Mouse (Mus musculus) limb, embryonic 11.5 days (tissue): ENCODE measurements at regions not wholly inside any gene's neighbourhood (a gene's known extent, or its start where the extent isn't known, plus 50 kb on each side); places are given as distances from the start of the nearest gene placed in this dataset.

Source experiments
- ATAC-seq: fragments of 200-750 bp; cut with Nextera tagmentation; 2 replicates; pipeline ENCODE4 v1.8.0; 2017; ENCODE audit warnings: low read depth; ENCODE audit not compliant: insufficient number of reproducible peaks, low FRiP score, low TSS enrichment
- DNase-seq: peaks from one replicate; pipeline ENCODE4 v3.0.0-alpha.2; 2015; ENCODE audit warnings: low spot score
- H3K27ac ChIP-seq: fragments of 300-500 bp; sonication (generic); replicated peaks from 2 replicates; pipeline ENCODE4 v1.5.1; 2014; ENCODE audit warnings: low read depth, mild to moderate bottlenecking, low read length
- H3K27me3 ChIP-seq: fragments of 300-500 bp; sonication (generic); 2 replicates; pipeline ENCODE4 v1.6.1; 2014; ENCODE audit warnings: mild to moderate bottlenecking, low read length, mixed read lengths; ENCODE audit not compliant: control insufficient read depth, insufficient read depth
- H3K36me3 ChIP-seq: fragments of 300-500 bp; sonication (generic); 2 replicates; pipeline ENCODE4 v1.6.1; 2014; ENCODE audit warnings: mild to moderate bottlenecking, low read length, moderate library complexity, mixed read lengths; ENCODE audit not compliant: control insufficient read depth, insufficient read depth
- H3K4me1 ChIP-seq: fragments of 300-500 bp; sonication (generic); 2 replicates; pipeline ENCODE4 v1.6.1; 2014; ENCODE audit warnings: low read length, mixed read lengths; ENCODE audit not compliant: control insufficient read depth, insufficient read depth
- H3K4me2 ChIP-seq: fragments of 300-500 bp; sonication (generic); 2 replicates; pipeline ENCODE4 v1.6.1; 2014; ENCODE audit warnings: low read depth, mild to moderate bottlenecking, moderate library complexity; ENCODE audit not compliant: severe bottlenecking
- H3K4me3 ChIP-seq: fragments of 300-500 bp; sonication (generic); 2 replicates; pipeline ENCODE4 v1.5.1; 2014; ENCODE audit warnings: low read depth, low read length
- H3K9ac ChIP-seq: fragments of 300-500 bp; sonication (generic); 2 replicates; pipeline ENCODE4 v1.6.1; 2014; ENCODE audit warnings: mild to moderate bottlenecking, low read length
- H3K9me3 ChIP-seq: fragments of 300-500 bp; sonication (generic); 2 replicates; pipeline ENCODE4 v1.6.1; 2016; ENCODE audit warnings: low read length; ENCODE audit not compliant: control insufficient read depth
- WGBS: fragments of 180-500 bp; shearing (Covaris S2); extraction: QIAGEN DNeasy Blood & Tissue Kit; methylation state at CpG from one replicate; pipeline ENCODE4 v1.1.7; 2014; 5-methylcytosine and 5-hydroxymethylcytosine counted together

- WGBS, result 89% methylated on average over 1 of the region's 1 CpGs
- no peak for DNase-seq
Observed at GRCm38 (mm10) chr9:41668741-41669140, 455.4 kb downstream of the Sorl1 start.

GRCm38 (mm10) chr9:41665000-41665685 lies 459.0 kb downstream of the Sorl1 start:
- Histone ChIP-seq H3K36me3 (no peaks in the 10 kb centered on the region), H3K4me3 (no peak overlapping the region), H3K9ac (no peak overlapping the region), H3K4me2 (no peak overlapping the region), H3K9me3 (no peaks in the 10 kb centered on the region), H3K27me3 (no peaks in the 10 kb centered on the region), H3K27ac (no peak overlapping the region), H3K4me1 (no peaks in the 10 kb centered on the region)
- WGBS, result 85% methylated on average over 10 of the region's 10 CpGs
- ATAC-seq, result no peak
- DNase-seq, result no peak

More at GRCm38 (mm10) chr9:41668741-41669140, 455.4 kb downstream of the Sorl1 start:
- Histone ChIP-seq H3K27me3 (no peaks in the 10 kb centered on the region), H3K27ac (no peak overlapping the region), H3K4me1 (no peaks in the 10 kb centered on the region; the same call in 1 of the 2 replicates), H3K36me3 (no peaks in the 10 kb centered on the region), H3K9ac (no peak overlapping the region), H3K9me3 (no peaks in the 10 kb centered on the region), H3K4me2 (no peak overlapping the region), H3K4me3 (no peak overlapping the region)
- ATAC-seq, result no peak

GRCm38 (mm10) chr9:41660576-41660975 lies 463.5 kb downstream of the Sorl1 start:
- Histone ChIP-seq H3K4me2 (no peak overlapping the region), H3K27ac (no peak overlapping the region)
- 97% methylated on average over 5 of the region's 5 CpGs for WGBS

GRCm38 (mm10) chr9:41660011-41660410 lies 464.1 kb downstream of the Sorl1 start:
- no peaks in the 10 kb centered on the region for H3K4me1 ChIP-seq
- DNase-seq, result no peak

More at GRCm38 (mm10) chr9:41660576-41660975, 463.5 kb downstream of the Sorl1 start:
- Histone ChIP-seq H3K9me3 (no peaks in the 10 kb centered on the region), H3K4me3 (no peak overlapping the region), H3K27me3 (no peaks in the 10 kb centered on the region), H3K4me1 (no peaks in the 10 kb centered on the region), H3K9ac (no peak overlapping the region), H3K36me3 (no peaks in the 10 kb centered on the region)
- no peak for ATAC-seq
- no peak for DNase-seq

GRCm38 (mm10) chr9:41631564-41632205 lies 470.2 kb upstream of the Ubash3b start:
- Histone ChIP-seq H3K27me3 (no peaks in the 10 kb centered on the region), H3K9me3 (no peaks in the 10 kb centered on the region), H3K4me1 (no peaks in the 10 kb centered on the region), H3K36me3 (no peaks in the 10 kb centered on the region), H3K4me2 (no peak overlapping the region), H3K9ac (no peak overlapping the region), H3K27ac (no peak overlapping the region), H3K4me3 (no peak overlapping the region)
- DNase-seq (no peak), ATAC-seq (no peak)
- WGBS, result 97% methylated on average over 2 of the region's 2 CpGs

More at GRCm38 (mm10) chr9:41660011-41660410, 464.1 kb downstream of the Sorl1 start:
- no peaks in the 10 kb centered on the region for H3K9me3 ChIP-seq
- H3K27me3 ChIP-seq, result no peaks in the 10 kb centered on the region
- no peak overlapping the region for H3K4me3 ChIP-seq
- no peak overlapping the region for H3K27ac ChIP-seq
- WGBS, result 83% methylated on average over 5 of the region's 5 CpGs
- H3K4me2 ChIP-seq, result no peak overlapping the region
- no peak for ATAC-seq
- H3K9ac ChIP-seq, result no peak overlapping the region
- H3K36me3 ChIP-seq, result no peaks in the 10 kb centered on the region

GRCm38 (mm10) chr9:41621341-41621740 lies 459.8 kb upstream of the Ubash3b start:
- Histone ChIP-seq H3K27ac (peak overlapping the region; percentile 53; the same call in 1 of the 2 replicates), H3K4me2 (no peak overlapping the region), H3K9me3 (no peaks in the 10 kb centered on the region), H3K4me3 (no peak overlapping the region), H3K9ac (no peak overlapping the region), H3K36me3 (no peaks in the 10 kb centered on the region), H3K4me1 (peaks cover 6% of the 10 kb centered on the region; the same call in 1 of the 2 replicates), H3K27me3 (no peaks in the 10 kb centered on the region)
- WGBS, result 54% methylated on average over 8 of the region's 8 CpGs
- DNase-seq (no peak), ATAC-seq (no peak)

- no peak for ATAC-seq
- H3K27me3 ChIP-seq, result no peaks in the 10 kb centered on the region
- peak overlapping the region; percentile 80 for H3K27ac ChIP-seq
- 22% methylated on average over 7 of the region's 7 CpGs for WGBS
- no peak overlapping the region for H3K4me3 ChIP-seq
- no peaks in the 10 kb centered on the region for H3K9me3 ChIP-seq
- peaks cover 25% of the 10 kb centered on the region for H3K4me1 ChIP-seq
- no peak overlapping the region for H3K4me2 ChIP-seq
- no peak overlapping the region for H3K9ac ChIP-seq
- no peaks in the 10 kb centered on the region for H3K36me3 ChIP-seq
- peak; percentile 50 for DNase-seq
Observed at GRCm38 (mm10) chr9:41614002-41614401, 452.5 kb upstream of the Ubash3b start.

- Histone ChIP-seq H3K9ac (no peak overlapping the region; the same call in 1 of the 2 replicates), H3K4me3 (no peak overlapping the region), H3K27me3 (no peaks in the 10 kb centered on the region), H3K9me3 (no peaks in the 10 kb centered on the region), H3K27ac (peak overlapping the region; percentile 80), H3K36me3 (no peaks in the 10 kb centered on the region), H3K4me1 (peaks cover 25% of the 10 kb centered on the region), H3K4me2 (no peak overlapping the region)
- ATAC-seq, result no peak
- DNase-seq, result no peak
- WGBS, result 48% methylated on average over 14 of the region's 14 CpGs
Observed at GRCm38 (mm10) chr9:41612802-41613550, 451.5 kb upstream of the Ubash3b start.
